Comparison of ENCODE assay signal across 21 mouse cellular contexts in genomic region chr3:86894491-86894890, GRCm38 (mm10). TPM values are rescaled to one million over a fixed set of nuclear protein-coding genes. Genes with fewer than 3 reads are reported as not detected.
DNase-seq lines count a peak whose midpoint lies in the region; ATAC-seq and TF ChIP-seq lines count a peak whose summit lies in the region.
"Had no signal": no experiment of that assay in that cellular context is flagged by ENCODE, and none has a peak within 500 bp of the region (broad histone marks: within the 10 kb centered on the region; RNA-seq: fewer than 3 reads in every experiment).

No protein-coding gene starts in this region.

- DNase-seq in heart, adult 11 months: peak; percentile 82
- DNase-seq in heart, postnatal 25 days (ENCODE audit: low spot score): no peak
- peak; percentile 29 to 43 for DNase-seq in spleen, adult 2 months (ENCODE audit: low read depth in 1 of 2, low spot score in 2 of 2)
- no peak for DNase-seq in spleen, adult 18-20 months
- no peak for DNase-seq in layer of hippocampus, adult 9-11 months
- DNase-seq in layer of hippocampus, postnatal 25 days (ENCODE audit: extremely low spot score in 1 of 2, low spot score in 1 of 2): no peak
- DNase-seq: cerebellum, adult 8-10 months; gastrocnemius, postnatal 25 days; kidney, adult 18-20 months; kidney, postnatal 36 days; thymus, postnatal 25 days had no signal

- no peaks in the 10 kb centered on the region for H3K36me3 ChIP-seq in spleen, adult 2 months (ENCODE audit: control insufficient read depth, insufficient read depth, low read length)
- H3K36me3 ChIP-seq in kidney, embryonic 15.5 days: no peaks in the 10 kb centered on the region
- H3K36me3 ChIP-seq: embryonic facial prominence, embryonic 12.5 days; limb, embryonic 12.5 days; liver, embryonic 15.5 days had no signal

- TF ChIP-seq POLR2A in spleen, adult 2 months (IDR thresholded peaks at IDR 0.05; ENCODE audit: low read depth, low read length): no peak

- H3K9me3 ChIP-seq in kidney, embryonic 15.5 days (replicated peaks): no peaks in the 10 kb centered on the region
- H3K9me3 ChIP-seq: embryonic facial prominence, embryonic 12.5 days; limb, embryonic 12.5 days; liver, embryonic 15.5 days; midbrain, embryonic 13.5 days; neural tube, embryonic 13.5 days had no signal

- no peak overlapping the region for H3K27ac ChIP-seq in spleen, adult 2 months (ENCODE audit: insufficient read depth, low read length)
- H3K27ac ChIP-seq in kidney, embryonic 15.5 days: no peak overlapping the region
- H3K27ac ChIP-seq: embryonic facial prominence, embryonic 12.5 days; limb, embryonic 12.5 days; liver, embryonic 15.5 days; macrophage; midbrain, embryonic 13.5 days; neural tube, embryonic 13.5 days had no signal

- no peak for TF ChIP-seq CTCF in spleen, adult 2 months (IDR thresholded peaks at IDR 0.05; ENCODE audit: extremely low read depth, insufficient read depth, insufficient read length, insufficient replicate concordance)

- H3K4me2 ChIP-seq in kidney, embryonic 15.5 days: no peak overlapping the region
- H3K4me2 ChIP-seq: embryonic facial prominence, embryonic 12.5 days; limb, embryonic 12.5 days; liver, embryonic 15.5 days; midbrain, embryonic 13.5 days; neural tube, embryonic 13.5 days had no signal

- ATAC-seq in megakaryocyte, adult 5-6 weeks (ENCODE audit: poor library complexity, severe bottlenecking): peak; percentile 96
- ATAC-seq in kidney, embryonic 15.5 days (replicated peaks; ENCODE audit: low FRiP score): no peak
- ATAC-seq: forebrain, embryonic 14.5 days; midbrain, embryonic 13.5 days had no signal

- intact Hi-C loops in heart, postnatal 25 days (cut with DNase I): no loop called here

- H3K9ac ChIP-seq in kidney, embryonic 15.5 days: no peak overlapping the region
- H3K9ac ChIP-seq: embryonic facial prominence, embryonic 12.5 days; limb, embryonic 12.5 days; liver, embryonic 15.5 days; midbrain, embryonic 13.5 days; neural tube, embryonic 13.5 days had no signal

- 22% methylated on average over 2 of the region's 2 CpGs for WGBS in spleen, adult 2 months
- WGBS in kidney, embryonic 15.5 days: 79% methylated on average over 2 of the region's 2 CpGs

- H3K27me3 ChIP-seq in spleen, adult 2 months (ENCODE audit: control insufficient read depth, insufficient read depth, low read length): no peaks in the 10 kb centered on the region
- no peaks in the 10 kb centered on the region for H3K27me3 ChIP-seq in kidney, embryonic 15.5 days
- H3K27me3 ChIP-seq: embryonic facial prominence, embryonic 12.5 days; limb, embryonic 12.5 days; liver, embryonic 15.5 days; midbrain, embryonic 13.5 days; neural tube, embryonic 13.5 days had no signal

- peaks cover 4% of the 10 kb centered on the region; the same call in 1 of the 2 replicates for H3K4me1 ChIP-seq in spleen, adult 2 months (ENCODE audit: control insufficient read depth, insufficient read depth, insufficient read length)
- no peaks in the 10 kb centered on the region for H3K4me1 ChIP-seq in kidney, embryonic 15.5 days
- H3K4me1 ChIP-seq: embryonic facial prominence, embryonic 12.5 days; liver, embryonic 15.5 days had no signal

- no peak overlapping the region for H3K4me3 ChIP-seq in spleen, adult 2 months (ENCODE audit: extremely low read depth, insufficient read depth, insufficient read length)
- no peak overlapping the region for H3K4me3 ChIP-seq in kidney, embryonic 15.5 days (replicated peaks)
- H3K4me3 ChIP-seq: embryonic facial prominence, embryonic 12.5 days; erythroblast, embryonic 14.5 days; limb, embryonic 12.5 days; liver, embryonic 15.5 days; midbrain, embryonic 13.5 days; neural tube, embryonic 13.5 days had no signal

RNA-seq across cellular contexts. Expression of gene Dclk2, which starts 26.2 kb away (rescaled TPM):
- 1 to 10 TPM in 1 of 2 experiments, under 1 TPM in 1; 0.75 to 1.5 TPM for total RNA-seq in heart, postnatal 25 days (2021)
- 11.7 and 11.9 TPM in 2 replicates for polyA plus RNA-seq in spleen, adult 2 months (2012; rRNA removed)
- total RNA-seq in megakaryocyte, adult 5-6 weeks (2015): 0.14 and 0.33 TPM in 2 replicates
- 0.04 and 0.40 TPM in 2 replicates for total RNA-seq in megakaryocyte, adult 5-6 weeks (2017)
- 100 to 1,000 TPM; 108 to 112 TPM for total RNA-seq in layer of hippocampus, postnatal 25 days (2021)
- 3.4 and 3.8 TPM in 2 replicates for polyA plus RNA-seq in kidney, embryonic 15.5 days (2015; fragmentation: Nextera tagmentation; extraction: Ambion mirVana)

Comparison
In these comparisons a context has a peak if more than half of its experiments do, and no peak if none do; other contexts are left out.
1. DNase-seq: peak in heart, adult 11 months (single experiment) and spleen, adult 2 months (2 of 2); none in heart, postnatal 25 days (single experiment), spleen, adult 18-20 months (0 of 2), layer of hippocampus, adult 9-11 months (single experiment) and layer of hippocampus, postnatal 25 days (0 of 2).
2. RNA of gene Dclk2, which starts 26.2 kb away (total RNA-seq): 108 to 112 TPM in layer of hippocampus, postnatal 25 days; 0.75 to 1.5 TPM in heart, postnatal 25 days and 0.04 to 0.40 TPM in megakaryocyte, adult 5-6 weeks; every median in the first group is over 10 times any median in the second.